Mouse (Mus musculus) telencephalon, adult 2 months (tissue): Measurements from ENCODE around the gene Gm21773.
"Not testable (repeated sequence)": the region's sequence is repeated elsewhere in the genome, so short reads cannot be mapped to it uniquely, and the experiment has no call there.

Source experiments
- DNase-seq: peaks from one replicate; pipeline ENCODE4 v3.0.0-alpha.2; 2011; ENCODE audit warnings: low read depth, low spot score

The Gm21773 gene

DNA sequence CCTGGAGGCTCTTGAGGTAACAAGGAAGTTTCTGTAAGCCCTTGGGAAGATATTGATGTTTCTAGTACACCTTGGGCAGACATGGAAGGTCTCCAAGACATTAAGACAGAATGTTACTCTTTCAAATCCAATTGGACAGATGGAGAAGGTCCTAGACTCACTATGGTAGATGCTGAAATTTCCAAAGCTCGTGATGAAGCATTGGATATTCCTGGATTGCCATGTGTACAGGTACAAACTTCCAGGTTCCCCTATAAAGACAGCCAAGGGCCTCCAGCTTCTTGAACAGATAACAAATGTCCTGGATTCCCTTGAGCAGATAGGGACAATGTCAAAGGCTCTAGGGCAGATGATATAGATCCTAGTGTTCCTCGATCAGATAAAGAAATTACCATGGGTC lies at the start of gene Gm21773:
Gm21773 (minus strand) TSS at position 101 of the 400 bp plus-strand sequence.
- not testable (repeated sequence) for DNase-seq
